Mouse (Mus musculus) cerebellum, postnatal 4 days (tissue): ENCODE results near the gene Bckdk.
A peak's percentile ranks its signal among the peaks of the same experiment; 100 is the strongest.

ENCODE experiments used
- DNase-seq, 2 experiments: peaks; one replicate each; pipeline ENCODE4 v3.0.0; 2022; ENCODE audit warnings: low spot score in 2 of 2, mixed read lengths in 1 of 2

Gene Bckdk

DNA sequence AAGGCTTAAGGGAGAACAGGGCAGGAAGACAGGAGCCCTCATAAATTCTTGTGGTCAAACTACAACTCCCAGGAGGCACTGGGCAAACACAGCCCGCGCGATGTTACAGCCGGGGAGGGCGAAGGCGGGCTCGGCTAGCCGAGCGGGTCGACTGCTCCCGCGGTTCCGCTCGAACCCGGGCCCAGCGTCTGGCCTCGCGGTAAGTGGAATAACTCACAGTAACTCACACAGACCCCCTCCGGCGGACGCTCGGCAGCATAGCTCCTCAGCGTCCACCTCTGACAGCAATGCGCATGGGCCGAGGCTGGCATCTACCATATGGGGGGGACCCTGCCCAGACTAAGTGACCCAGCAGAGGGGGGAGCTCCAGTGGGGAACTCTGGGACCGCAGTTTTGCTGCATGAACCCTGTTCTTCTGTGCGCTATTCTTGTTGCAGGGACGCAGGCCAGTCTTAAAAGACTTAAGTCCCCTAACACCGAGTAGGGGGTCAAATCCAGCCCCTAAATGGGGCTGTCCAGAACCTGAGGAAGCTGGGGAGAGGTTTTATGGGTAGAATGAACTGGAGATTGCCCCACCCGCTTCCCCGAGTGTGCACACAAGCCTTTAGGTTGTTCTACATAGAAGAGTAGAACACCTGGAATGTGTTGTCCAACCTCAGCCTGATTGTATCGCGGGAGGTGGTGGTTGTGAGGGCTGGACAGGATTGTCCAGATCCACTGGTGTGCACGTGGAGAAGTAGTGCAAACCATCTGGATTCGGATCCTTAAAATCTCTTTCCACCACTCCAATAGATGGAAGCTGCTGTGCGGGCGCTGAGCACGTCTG, at the start of gene Bckdk:
Gene Bckdk (plus strand): TSS at position 112 of the 826 bp plus-strand sequence.
- peak; percentile 54 to 78 for DNase-seq

GRCm38 (mm10) chr7:127858258-127858657, 45.6 kb upstream of the Bckdk start:
- no peak for DNase-seq

- no peak for DNase-seq
Measured at GRCm38 (mm10) chr7:127866434-127866833, 37.4 kb upstream of the Bckdk start.

DNA sequence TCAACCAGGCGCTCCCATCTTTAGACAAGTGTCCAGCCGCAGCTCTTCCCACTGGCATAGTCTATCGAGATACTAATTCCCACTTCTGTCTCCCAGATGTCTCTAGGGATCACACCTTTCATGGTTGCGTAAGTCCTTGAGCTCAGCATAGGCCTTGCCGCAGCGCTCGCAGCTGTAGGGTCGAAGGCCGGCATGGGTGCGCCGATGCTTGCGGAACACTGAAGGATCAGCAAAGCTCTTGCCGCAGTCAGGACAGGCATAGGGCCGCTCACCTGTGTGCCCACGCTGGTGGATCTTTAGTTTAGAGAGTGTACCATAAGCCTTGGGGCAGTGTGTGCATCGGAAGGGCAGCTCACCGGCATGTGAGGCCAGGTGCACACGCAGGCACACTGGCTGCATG, 36.2 kb upstream of the Bckdk start:
- no peak for DNase-seq

DNA sequence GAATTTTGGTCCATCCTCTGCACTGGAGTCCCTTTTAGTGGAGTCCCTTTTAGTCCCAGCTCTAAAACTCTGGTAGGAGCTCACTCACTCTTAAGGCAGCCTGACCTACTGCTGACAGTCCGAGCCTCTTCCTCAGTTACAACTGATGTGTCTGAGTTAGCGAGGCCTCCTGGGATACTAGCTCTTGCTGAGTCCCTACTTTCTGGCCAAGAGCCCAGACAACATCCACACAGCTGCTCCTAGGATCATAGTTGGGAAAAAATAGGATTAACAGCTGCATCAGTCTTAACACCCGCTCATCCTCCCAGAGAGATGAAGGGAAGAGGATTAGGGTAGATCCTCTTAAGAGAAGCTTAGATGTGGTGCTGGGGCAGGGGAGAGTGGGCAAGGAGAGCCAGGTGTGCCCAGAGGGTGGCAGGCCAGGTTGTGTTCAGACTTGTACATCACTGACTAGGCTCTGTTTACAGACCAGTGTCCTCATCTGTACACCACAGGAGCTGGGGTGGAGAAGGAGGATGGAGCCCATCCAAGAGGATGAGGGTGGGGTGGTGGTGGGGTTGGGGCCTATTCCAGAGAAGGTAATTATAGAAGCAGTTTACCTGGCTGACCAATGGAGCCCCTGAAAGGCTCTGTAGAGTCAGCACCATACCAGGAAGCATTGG, 34.6 kb upstream of the Bckdk start:
- no peak for DNase-seq

DNA sequence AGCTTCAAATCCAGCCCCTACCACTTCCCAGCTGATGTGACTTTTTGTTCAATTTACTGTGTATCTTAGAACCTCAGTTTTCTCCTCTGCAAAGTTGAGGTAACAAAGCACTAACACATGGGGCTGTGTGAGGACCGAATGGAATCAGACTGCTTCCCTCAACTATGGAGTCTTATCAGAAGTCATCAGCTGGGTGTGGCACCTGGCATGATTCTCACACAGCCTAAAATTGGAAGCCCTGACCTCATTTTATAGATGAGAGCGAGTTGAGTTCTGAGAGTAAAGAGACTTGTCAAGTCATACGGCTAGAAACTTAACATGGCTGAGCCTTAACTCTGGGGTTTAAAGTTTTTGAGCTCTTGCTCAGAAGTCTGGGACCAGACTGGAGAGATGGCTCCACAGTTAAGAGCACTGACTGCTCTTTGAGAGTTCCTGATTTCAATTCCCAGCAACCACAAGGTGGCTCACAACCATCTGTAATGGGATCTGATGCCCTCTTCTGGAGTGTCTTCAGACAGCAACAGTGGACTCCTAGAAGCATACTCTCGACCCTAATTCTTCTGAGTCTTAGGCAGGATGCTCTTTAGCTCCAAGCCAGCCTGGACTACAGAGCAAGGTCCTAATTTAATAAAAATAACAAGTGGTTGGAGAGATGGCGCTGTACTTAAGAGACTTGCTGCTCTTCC, 33.6 kb upstream of the Bckdk start:
- no peak for DNase-seq

DNA sequence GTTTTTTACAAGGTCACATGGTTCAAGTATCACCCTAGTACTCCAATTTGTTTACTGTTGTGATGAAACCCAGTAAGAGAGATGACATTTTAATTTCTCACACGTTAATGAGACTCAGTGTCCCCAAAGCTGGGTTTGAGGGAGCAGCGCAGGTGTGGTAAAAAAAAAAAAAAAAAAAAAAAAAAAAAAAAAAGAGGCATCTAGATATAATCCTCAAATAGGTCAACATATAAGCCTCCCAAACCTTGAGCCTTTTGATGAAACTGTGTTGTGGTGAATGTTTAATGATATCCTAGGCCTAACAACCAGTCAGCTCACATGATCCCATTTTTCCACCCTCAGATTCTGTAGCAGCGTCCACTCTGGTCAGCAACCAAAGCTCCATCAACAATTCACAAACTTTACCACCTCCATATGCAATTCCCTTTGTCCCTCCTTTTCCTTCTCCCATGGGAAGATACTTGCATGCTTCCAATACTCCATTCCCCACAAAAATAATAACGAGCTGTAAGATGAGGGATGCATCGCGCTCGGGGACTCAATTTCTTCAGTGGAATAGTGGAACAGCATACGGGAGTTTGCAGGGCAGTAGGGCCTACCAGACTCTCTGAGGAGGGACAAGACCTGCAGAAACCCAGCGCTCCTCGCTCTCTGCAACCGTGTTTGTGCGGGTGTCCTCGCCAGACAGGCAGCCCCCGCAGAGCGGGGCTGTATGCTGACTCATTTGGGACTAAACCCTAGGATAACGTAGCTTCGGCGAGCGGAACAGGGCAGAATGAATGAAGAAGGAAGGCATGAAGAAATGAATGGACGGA, 28.9 kb upstream of the Bckdk start:
- DNase-seq, result no peak

DNA sequence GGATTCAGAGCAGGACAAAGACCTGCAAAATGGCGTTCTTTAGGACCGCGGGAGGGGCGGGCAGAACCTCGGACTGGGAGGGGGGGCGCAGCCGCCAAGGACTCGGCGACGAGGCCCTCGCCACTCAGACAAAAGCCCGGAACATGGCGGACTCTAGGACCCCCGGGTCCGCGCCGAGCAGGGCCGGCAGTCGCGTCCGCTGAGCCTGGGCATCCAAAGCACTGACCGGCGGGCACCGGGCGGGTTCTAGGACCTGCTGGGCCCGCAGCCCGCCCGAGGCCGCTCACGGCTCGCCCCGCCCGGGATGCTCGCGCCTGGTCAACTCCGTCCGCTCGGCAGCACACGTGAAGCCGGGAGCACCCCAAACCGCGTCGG, 28.3 kb upstream of the Bckdk start:
- peak; percentile 87 to 95 for DNase-seq

DNA sequence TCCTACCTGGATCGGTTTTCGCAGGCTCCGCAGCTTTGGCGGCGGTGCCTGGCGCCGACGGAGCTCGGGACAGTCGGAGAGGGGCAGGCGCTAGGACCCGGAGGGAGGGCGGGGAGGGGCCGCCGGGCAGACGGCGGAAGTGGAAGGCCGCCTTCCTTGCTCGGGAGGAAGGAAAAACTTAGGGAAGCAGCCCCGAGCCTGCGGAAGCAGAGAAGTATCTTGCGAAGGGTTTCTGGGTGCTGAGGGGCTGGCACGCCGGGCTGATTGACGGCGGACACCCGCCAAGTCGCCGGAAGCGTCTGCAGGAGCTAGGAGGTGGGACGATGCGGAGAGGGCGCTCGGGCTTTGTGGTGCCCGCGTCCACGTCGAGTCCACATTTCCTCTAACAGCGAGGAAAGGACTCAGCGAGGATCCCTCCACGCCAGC, 27.8 kb upstream of the Bckdk start, which contains the start of gene Zfp646:
Gene Zfp646 (plus strand): TSS at position 181 of the 426 bp plus-strand sequence.
- no peak for DNase-seq

DNA sequence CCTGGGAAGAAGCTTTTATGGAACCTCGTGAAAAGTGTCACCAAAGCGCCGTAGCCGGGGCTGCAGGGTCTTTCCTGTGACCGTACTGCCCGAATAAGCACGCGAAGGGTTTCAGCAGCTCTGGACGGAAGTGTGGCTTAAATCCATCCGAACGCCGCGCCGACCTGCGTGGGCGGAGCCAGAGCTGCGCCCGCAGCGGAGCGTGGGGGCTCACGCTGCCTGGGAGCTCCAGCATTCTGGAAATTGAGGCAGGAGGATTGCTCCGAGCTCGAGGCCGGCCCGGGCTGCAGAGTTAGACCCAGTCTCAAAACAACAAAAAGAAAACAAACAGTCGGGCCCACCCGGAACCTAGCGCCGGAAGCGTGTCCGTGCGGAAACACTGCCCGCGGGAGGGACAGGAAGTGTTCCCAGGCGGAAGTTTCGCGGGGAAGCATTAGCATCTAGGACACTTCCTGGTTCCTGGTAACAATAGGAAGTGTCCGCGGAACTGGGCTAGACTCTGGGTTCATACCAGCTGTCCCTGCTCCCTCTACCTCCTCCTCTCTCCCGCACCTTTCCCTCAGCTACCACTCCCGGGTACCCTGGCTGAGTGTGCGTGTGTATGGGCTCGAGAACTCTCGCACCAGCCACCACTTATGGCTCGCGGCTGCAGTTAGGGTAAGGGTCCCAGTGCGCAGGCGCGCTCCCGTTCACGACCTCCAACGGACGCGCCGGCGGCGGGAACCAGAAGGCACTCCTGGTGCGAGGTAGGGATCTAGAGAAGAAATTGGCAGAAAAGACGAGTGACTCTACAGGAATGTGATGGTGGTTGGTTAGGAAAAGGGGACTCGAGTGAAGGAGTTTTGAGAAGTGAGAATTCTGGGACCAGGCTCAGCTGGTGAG, 27.2 kb upstream of the Bckdk start, which contains the start of gene Zfp668:
Gene Zfp668 (minus strand): TSS at position 362 of the 882 bp plus-strand sequence.
- peak; percentile 76 to 87 for DNase-seq

- DNase-seq, result no peak
Measured at GRCm38 (mm10) chr7:127879301-127879700, 24.6 kb upstream of the Bckdk start.

DNA sequence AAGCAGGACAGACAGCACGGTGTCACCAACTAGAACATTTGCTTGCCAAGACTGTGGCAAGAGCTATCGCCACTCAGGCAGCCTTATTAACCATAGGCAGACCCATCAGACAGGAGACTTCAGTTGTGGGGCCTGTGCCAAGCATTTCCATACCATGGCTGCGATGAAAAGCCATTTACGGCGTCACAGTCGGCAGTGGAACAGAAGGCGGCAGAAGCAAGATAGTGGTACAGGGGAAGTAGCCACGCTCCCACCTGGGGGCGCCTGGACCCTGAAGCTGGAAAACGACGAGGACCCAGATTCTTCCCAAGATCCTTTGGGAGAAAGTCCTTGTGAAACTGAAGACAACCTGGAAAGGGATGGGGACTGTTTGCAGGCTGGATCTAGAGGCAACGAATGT, 23.5 kb upstream of the Bckdk start:
- DNase-seq, result no peak

DNA sequence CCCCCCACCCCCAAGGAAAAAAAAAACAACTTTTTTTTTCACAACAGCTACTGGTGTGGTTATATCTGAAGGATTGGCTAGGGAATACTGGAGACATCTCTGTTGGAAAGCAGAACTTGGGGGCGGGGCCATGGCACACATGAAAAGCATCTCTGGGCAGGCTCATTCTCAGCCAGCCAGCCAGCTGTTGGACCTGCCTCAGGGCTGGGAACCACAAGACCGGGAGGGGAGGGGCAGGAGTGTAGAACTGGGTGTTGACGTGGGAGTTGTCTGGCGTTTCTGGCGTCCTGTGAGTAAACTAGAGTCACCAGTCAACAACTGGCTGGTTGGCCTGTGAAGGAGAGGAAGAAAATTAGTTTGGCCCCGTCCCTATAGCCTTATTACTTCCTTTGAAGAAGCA, 17.9 kb upstream of the Bckdk start:
- DNase-seq, result no peak

DNA sequence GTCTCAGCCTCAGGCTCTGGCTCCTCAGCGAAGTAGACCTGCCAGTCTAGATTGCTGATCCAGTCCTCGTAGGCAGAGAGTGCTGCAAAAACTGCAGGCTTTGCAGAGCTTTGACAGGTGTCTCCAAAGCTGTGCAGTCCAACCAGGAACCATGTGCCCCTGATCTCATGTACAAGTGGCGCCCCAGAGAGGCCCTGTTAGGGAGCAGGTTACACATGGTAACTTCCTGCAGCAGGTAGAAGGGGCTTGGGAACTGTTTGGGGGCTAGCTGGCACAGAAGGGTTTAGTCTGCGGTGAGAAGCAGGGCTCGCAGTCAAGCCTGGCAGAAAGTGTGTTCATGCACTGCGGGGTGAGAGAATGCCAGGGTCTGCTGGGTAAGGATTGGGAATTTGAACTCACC, 17.3 kb upstream of the Bckdk start:
- DNase-seq, result no peak

GRCm38 (mm10) chr7:127887191-127887590, 16.7 kb upstream of the Bckdk start:
- DNase-seq, result no peak

DNA sequence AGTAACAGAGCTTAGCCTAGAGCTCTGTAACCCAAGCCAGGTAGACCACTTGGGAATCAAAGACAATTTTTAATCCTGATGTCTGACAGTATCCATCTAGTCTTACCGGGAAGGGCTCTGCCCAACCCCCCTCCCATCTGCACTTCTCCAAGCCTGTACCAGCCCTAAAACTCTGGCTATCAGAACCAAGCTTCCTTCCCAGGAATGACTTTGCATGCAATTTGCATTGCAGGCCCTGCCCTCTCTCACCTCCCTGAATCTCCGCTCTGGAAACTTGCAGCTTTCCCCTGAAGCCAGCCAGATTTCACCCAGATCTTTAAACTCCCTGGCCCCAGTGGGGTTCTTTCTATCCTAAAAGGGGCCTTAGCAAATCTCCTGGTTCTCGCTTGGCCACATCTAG, 16.1 kb upstream of the Bckdk start:
- no peak for DNase-seq

- no peak for DNase-seq
Measured at GRCm38 (mm10) chr7:127888821-127889220, 15.1 kb upstream of the Bckdk start.

GRCm38 (mm10) chr7:127890798-127891197, 13.1 kb upstream of the Bckdk start, which contains the start of gene Prss53:
Prss53 (minus strand) TSS chr7:127890970.
- no peak for DNase-seq

- DNase-seq, result no peak
Measured at GRCm38 (mm10) chr7:127894480-127894879, 9.4 kb upstream of the Bckdk start.

DNA sequence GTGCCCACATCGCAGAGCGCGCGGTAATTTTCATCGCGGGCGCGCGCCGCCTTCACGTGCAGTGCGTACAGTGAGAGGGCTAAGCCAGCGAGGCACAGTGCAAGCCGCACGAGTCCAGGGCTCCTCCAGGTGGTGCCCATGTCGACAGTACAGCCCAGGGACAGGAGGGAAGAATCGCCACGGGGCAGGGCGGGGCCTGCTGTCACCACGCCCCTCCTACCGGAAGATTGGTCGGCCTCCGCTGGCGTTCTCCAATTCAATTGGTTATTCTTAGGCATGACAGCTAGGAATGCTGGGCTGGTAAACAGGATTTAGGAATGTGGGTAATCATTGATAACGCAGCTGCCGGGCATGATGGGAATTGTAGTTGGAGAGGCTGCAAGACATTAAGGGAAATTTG, 8.4 kb upstream of the Bckdk start, which contains the start of the genes Gm21974 and Vkorc1:
Gene Gm21974 (minus strand): TSS at position 13 of the 400 bp plus-strand sequence.
Gene Vkorc1 (minus strand): TSS at position 176 of the 400 bp plus-strand sequence.
- DNase-seq, result peak; percentile 74 to 93
